Mouse (Mus musculus): ENCODE measurements around the gene Glyat. TPM values are rescaled to one million over a fixed set of nuclear protein-coding genes. Genes with fewer than 3 reads are reported as not detected.

The Glyat gene
- total and polyA plus RNA-seq, 3 experiments: not detected

- H3K27ac ChIP-seq (ENCODE audit: control insufficient read depth, low read depth, low read length): no peak within 1 kb of the TSS
- H3K4me3 ChIP-seq (ENCODE audit: control insufficient read depth in 1 of 2, insufficient read depth in 1 of 2, low read depth in 2 of 2, low read length in 2 of 2): no peak within 1 kb of the TSS
- no peak for DNase-seq (ENCODE audit: low read depth, low spot score)
- H3K36me3 ChIP-seq (ENCODE audit: control insufficient read depth in 1 of 2, insufficient read depth in 2 of 2, low read length in 2 of 2): no peaks in the 10 kb centered on the region
- H3K79me2 ChIP-seq (ENCODE audit: control insufficient read depth, insufficient read depth, low read length, poor library complexity): no peaks in the 10 kb centered on the region
- TF ChIP-seq MAZ (IDR thresholded peaks at IDR 0.05; ENCODE audit: low read depth, low read length) (no peak), SIN3A (IDR thresholded peaks at IDR 0.05; ENCODE audit: low read length) (no peak), CHD2 (IDR thresholded peaks at IDR 0.05; ENCODE audit: low read length) (no peak), ELF1 (IDR thresholded peaks at IDR 0.05; ENCODE audit: low read depth, low read length) (no peak), CHD1 (IDR thresholded peaks at IDR 0.05; ENCODE audit: low read depth, low read length) (no peak), RAD21 (IDR thresholded peaks at IDR 0.05; ENCODE audit: low read depth, low read length) (no peak), JUND (IDR thresholded peaks at IDR 0.05; ENCODE audit: low read depth, low read length) (no peak), KAT2A (conservative IDR thresholded peaks at IDR 0.05; ENCODE audit: low read depth, low read length) (no peak), ZKSCAN1 (IDR thresholded peaks at IDR 0.05; ENCODE audit: low read depth, low read length) (no peak), GABPA (IDR thresholded peaks at IDR 0.05; ENCODE audit: low read depth, low read length) (no peak)
- no peaks in the 10 kb centered on the region for H3K4me1 ChIP-seq (ENCODE audit: control insufficient read depth in 1 of 2, insufficient read depth in 2 of 2, low read length in 2 of 2)
- H3K9ac ChIP-seq (ENCODE audit: control insufficient read depth, low read depth, low read length, poor library complexity, severe bottlenecking): no peak within 1 kb of the TSS
- H3K27me3 ChIP-seq (ENCODE audit: control insufficient read depth in 1 of 2, insufficient read depth in 2 of 2, low read length in 2 of 2): no peaks in the 10 kb centered on the region; a peak in 1 of 4 replicates
- H3K9me3 ChIP-seq (replicated peaks; ENCODE audit: insufficient read depth, low read length): no peaks in the 10 kb centered on the region
Observed at GRCm38 (mm10) chr19:12677812-12678211, 44.7 kb downstream of the Glyat start, which contains the start of gene Olfr1443. TSS of gene Olfr1443 (plus strand) at chr19:12678112.

GRCm38 (mm10) chr19:12684638-12685037 lies 51.5 kb downstream of the Glyat start:
- Histone ChIP-seq H3K4me1 (ENCODE audit: control insufficient read depth in 1 of 2, insufficient read depth in 2 of 2, low read length in 2 of 2) (no peaks in the 10 kb centered on the region), H3K4me3 (ENCODE audit: control insufficient read depth in 1 of 2, insufficient read depth in 1 of 2, low read depth in 2 of 2, low read length in 2 of 2) (no peak overlapping the region), H3K79me2 (ENCODE audit: control insufficient read depth, insufficient read depth, low read length, poor library complexity) (no peaks in the 10 kb centered on the region), H3K27ac (ENCODE audit: control insufficient read depth, low read depth, low read length) (no peak overlapping the region), H3K27me3 (ENCODE audit: control insufficient read depth in 1 of 2, insufficient read depth in 2 of 2, low read length in 2 of 2) (peaks cover 0 to 2% of the 10 kb centered on the region in 2 experiments; a peak in 2 of 4 replicates), H3K9ac (ENCODE audit: control insufficient read depth, low read depth, low read length, poor library complexity, severe bottlenecking) (no peak overlapping the region), H3K9me3 (replicated peaks; ENCODE audit: insufficient read depth, low read length) (no peaks in the 10 kb centered on the region), H3K36me3 (ENCODE audit: control insufficient read depth in 1 of 2, insufficient read depth in 2 of 2, low read length in 2 of 2) (no peaks in the 10 kb centered on the region)
- TF ChIP-seq E2F4 (IDR thresholded peaks at IDR 0.05; ENCODE audit: borderline replicate concordance, low read depth, low read length) (no peak), MAZ (IDR thresholded peaks at IDR 0.05; ENCODE audit: low read depth, low read length) (no peak), USF2 (IDR thresholded peaks at IDR 0.05; ENCODE audit: borderline replicate concordance in 1 of 2, insufficient read depth in 1 of 2, low read depth in 1 of 2, low read length in 2 of 2) (no peak), ZNF384 (IDR thresholded peaks at IDR 0.05; ENCODE audit: low read depth, low read length) (no peak), CHD1 (IDR thresholded peaks at IDR 0.05; ENCODE audit: low read depth, low read length) (no peak), JUND (IDR thresholded peaks at IDR 0.05; ENCODE audit: low read depth, low read length) (no peak), RCOR1 (IDR thresholded peaks at IDR 0.05; ENCODE audit: low read depth, low read length) (no peak), ELF1 (IDR thresholded peaks at IDR 0.05; ENCODE audit: low read depth, low read length) (no peak), RAD21 (IDR thresholded peaks at IDR 0.05; ENCODE audit: low read depth, low read length) (no peak), NELFE (IDR thresholded peaks at IDR 0.05; ENCODE audit: low read depth, low read length) (no peak), POLR2AphosphoS2 (IDR thresholded peaks at IDR 0.05; ENCODE audit: low read length) (no peak), SIN3A (IDR thresholded peaks at IDR 0.05; ENCODE audit: low read length) (no peak), MYC (IDR thresholded peaks at IDR 0.05; ENCODE audit: low read depth, low read length) (no peak), NRF1 (IDR thresholded peaks at IDR 0.05; ENCODE audit: insufficient read depth, low read depth, low read length, poor library complexity, severe bottlenecking) (no peak), MAFK (IDR thresholded peaks at IDR 0.05; ENCODE audit: borderline replicate concordance, low read depth, low read length) (no peak), EP300 (IDR thresholded peaks at IDR 0.05; ENCODE audit: low read depth in 1 of 2, low read length in 2 of 2) (no peak)
- no peak for DNase-seq (ENCODE audit: low read depth, low spot score)

Measured in MEL (cell line).